Mouse (Mus musculus) liver, embryonic 14.5 days (tissue): Measurements from ENCODE around the gene Vars. TPM values are rescaled to one million over a fixed set of nuclear protein-coding genes. Genes with fewer than 3 reads are reported as not detected.
A peak's percentile ranks its signal among the peaks of the same experiment; 100 is the strongest.

Source experiments
- ATAC-seq: fragments of 200-750 bp; cut with Nextera tagmentation; 2 replicates; pipeline ENCODE4 v1.8.0; 2017; ENCODE audit warnings: moderate number of reproducible peaks, mild to moderate bottlenecking, moderate library complexity; ENCODE audit not compliant: insufficient read depth
- DNase-seq, 3 experiments: peaks; one replicate each; pipeline ENCODE4 v3.0.0-alpha.2; 2012 to 2013; ENCODE audit warnings: low read depth in 3 of 3, low spot score in 3 of 3
- H3K27ac ChIP-seq: fragments of 300-500 bp; sonication (generic); 2 replicates; pipeline ENCODE4 v1.5.1; 2014; ENCODE audit warnings: moderate library complexity, mild to moderate bottlenecking, control low read depth, inconsistent platforms
- H3K27me3 ChIP-seq: fragments of 300-500 bp; sonication (generic); 2 replicates; pipeline ENCODE4 v1.6.1; 2014; ENCODE audit warnings: mild to moderate bottlenecking, low read length, moderate library complexity; ENCODE audit not compliant: control insufficient read depth, insufficient read depth
- H3K36me3 ChIP-seq: fragments of 300-500 bp; sonication (generic); replicated peaks from 2 replicates; pipeline ENCODE4 v1.6.1; 2014; ENCODE audit warnings: low read depth; ENCODE audit not compliant: control insufficient read depth, insufficient read depth
- H3K4me1 ChIP-seq, 2 experiments: fragments of 200-500 bp in 1 of 2; fragments of 300-500 bp in 1 of 2; sonication (generic) in 1 of 2; replicated peaks; 2 replicates each; pipeline ENCODE4 v1.6.1; 2012 to 2014; ENCODE audit warnings: antibody characterized with exemption in 1 of 2, inconsistent platforms in 1 of 2, low read length in 1 of 2; ENCODE audit not compliant: control insufficient read depth in 2 of 2, insufficient read depth in 2 of 2
- H3K4me2 ChIP-seq: fragments of 300-500 bp; sonication (generic); 2 replicates; pipeline ENCODE4 v1.6.1; 2014; ENCODE audit warnings: low read depth, mild to moderate bottlenecking, control low read depth, moderate library complexity
- H3K4me3 ChIP-seq, 2 experiments: fragments of 200-500 bp in 1 of 2; fragments of 300-500 bp in 1 of 2; sonication (generic) in 1 of 2; 2 replicates each; pipeline ENCODE4 v1.5.1; 2012 to 2014; ENCODE audit warnings: low read depth in 2 of 2, low read length in 2 of 2, mild to moderate bottlenecking in 2 of 2, control low read depth in 1 of 2, inconsistent platforms in 1 of 2, moderate library complexity in 1 of 2; ENCODE audit not compliant: insufficient read depth in 1 of 2
- H3K9ac ChIP-seq: fragments of 300-500 bp; sonication (generic); replicated peaks from 2 replicates; pipeline ENCODE4 v1.6.1; 2014; ENCODE audit warnings: mild to moderate bottlenecking, control low read depth, moderate library complexity
- H3K9me3 ChIP-seq: fragments of 300-500 bp; sonication (generic); 2 replicates; pipeline ENCODE4 v1.6.1; 2016; ENCODE audit warnings: low read length, mixed read lengths; ENCODE audit not compliant: control insufficient read depth
- CTCF ChIP-seq: IDR thresholded peaks from 2 replicates; pipeline ENCODE4 v1.5.1; 2016; ENCODE audit warnings: antibody characterized with exemption, low read depth, control low read depth
- EP300 ChIP-seq: IDR thresholded peaks from 2 replicates; pipeline ENCODE4 v1.6.1; 2016; ENCODE audit warnings: antibody characterized with exemption, low read depth
- WGBS: fragments of 180-500 bp; shearing (Covaris S2); extraction: QIAGEN DNeasy Blood & Tissue Kit; methylation state at CpG from one replicate; pipeline ENCODE4 v1.1.7; 2014; ENCODE audit not compliant: insufficient replicate concordance; 5-methylcytosine and 5-hydroxymethylcytosine counted together
- polyA plus RNA-seq, 2 experiments: library from polyadenylated mRNA; depleted of rRNA in 1 of 2; stranded (reverse) in 1 of 2; unstranded in 1 of 2; fragments of >200 nt; fragmentation: Nextera tagmentation in 1 of 2; extraction: Ambion mirVana in 1 of 2; gene quantifications; 2 replicates each; pipeline versions ENCODE4 v1.2.1 to v1.2.3; 2012 to 2014

Gene Vars
- polyA plus RNA-seq, 2 experiments: 61.7 to 67.6 TPM

DNA sequence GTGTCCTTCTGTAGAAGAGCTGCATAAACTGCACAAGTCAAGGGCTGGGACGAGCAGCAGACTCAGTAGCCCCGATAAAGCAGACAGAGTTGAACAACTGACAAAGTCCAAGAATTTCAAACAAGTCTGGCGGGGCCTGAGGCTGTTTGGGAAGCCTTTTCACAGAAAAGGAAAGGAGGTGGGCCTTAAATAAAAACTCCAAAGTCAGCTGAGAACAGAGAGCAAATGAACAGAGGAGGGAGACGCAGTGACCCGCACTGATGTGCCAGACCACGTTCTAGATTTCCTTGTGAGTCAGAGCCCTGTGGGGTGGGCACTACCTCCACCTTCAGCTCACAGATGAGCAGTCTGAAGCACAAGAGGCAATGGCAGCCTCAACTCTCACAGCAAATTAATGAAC, 34.1 kb downstream of the Vars start:
- no peaks in the 10 kb centered on the region for H3K27me3 ChIP-seq
- H3K36me3 ChIP-seq: no peaks in the 10 kb centered on the region
- H3K4me1 ChIP-seq: peaks cover 3 to 13% of the 10 kb centered on the region in 2 experiments
- H3K9me3 ChIP-seq: no peaks in the 10 kb centered on the region
- no peak overlapping the region for H3K4me3 ChIP-seq
- ATAC-seq (no peak), DNase-seq (no peak)
- no peak overlapping the region for H3K4me2 ChIP-seq
- H3K27ac ChIP-seq: no peak overlapping the region
- no peak for TF ChIP-seq EP300
- no peak for TF ChIP-seq CTCF
- 62% methylated on average over 6 of the region's 6 CpGs for WGBS
- no peak overlapping the region for H3K9ac ChIP-seq

GRCm38 (mm10) chr17:35039121-35039873, 38.5 kb downstream of the Vars start:
- no peaks in the 10 kb centered on the region for H3K27me3 ChIP-seq
- H3K36me3 ChIP-seq: no peaks in the 10 kb centered on the region
- H3K4me2 ChIP-seq: no peak overlapping the region
- 73% methylated on average over 11 of the region's 11 CpGs for WGBS
- no peak overlapping the region for H3K27ac ChIP-seq
- ATAC-seq (no peak), DNase-seq (no peak)
- H3K4me3 ChIP-seq: no peak overlapping the region
- H3K9me3 ChIP-seq: no peaks in the 10 kb centered on the region
- TF ChIP-seq CTCF (no peak), EP300 (no peak)
- H3K4me1 ChIP-seq: peaks cover 9 to 17% of the 10 kb centered on the region in 2 experiments
- H3K9ac ChIP-seq: no peak overlapping the region

DNA sequence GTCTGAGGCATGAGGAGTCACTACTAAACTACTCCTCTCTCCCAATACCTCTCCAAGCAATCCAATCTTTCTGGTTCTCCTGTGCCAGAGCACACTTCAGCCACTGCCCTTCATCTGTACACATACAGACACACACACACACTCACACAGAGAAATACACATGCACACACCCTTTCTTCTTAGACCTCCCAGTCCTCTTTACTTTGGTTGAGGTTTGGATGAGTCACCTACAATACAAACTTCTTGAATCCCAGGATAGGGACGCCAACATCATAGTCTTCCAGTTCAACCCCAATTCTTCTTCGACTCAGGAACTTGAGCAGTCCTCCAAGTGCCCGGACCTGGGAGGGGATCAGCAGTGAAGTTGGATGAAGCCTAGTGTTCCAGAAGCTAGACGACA, 43.0 kb downstream of the Vars start:
- H3K9ac ChIP-seq: no peak overlapping the region; the same call in 1 of the 2 replicates
- H3K4me3 ChIP-seq: no peak overlapping the region
- H3K4me2 ChIP-seq: peak overlapping the region; percentile 98; the same call in 1 of the 2 replicates
- H3K27ac ChIP-seq: no peak overlapping the region
- no peak for ATAC-seq
- DNase-seq: no peak
- 72% methylated on average over 4 of the region's 4 CpGs for WGBS
- peaks cover 45% of the 10 kb centered on the region in 2 experiments for H3K4me1 ChIP-seq
- H3K36me3 ChIP-seq: no peaks in the 10 kb centered on the region
- no peaks in the 10 kb centered on the region for H3K27me3 ChIP-seq
- no peak for TF ChIP-seq CTCF
- TF ChIP-seq EP300: no peak
- no peaks in the 10 kb centered on the region for H3K9me3 ChIP-seq

DNA sequence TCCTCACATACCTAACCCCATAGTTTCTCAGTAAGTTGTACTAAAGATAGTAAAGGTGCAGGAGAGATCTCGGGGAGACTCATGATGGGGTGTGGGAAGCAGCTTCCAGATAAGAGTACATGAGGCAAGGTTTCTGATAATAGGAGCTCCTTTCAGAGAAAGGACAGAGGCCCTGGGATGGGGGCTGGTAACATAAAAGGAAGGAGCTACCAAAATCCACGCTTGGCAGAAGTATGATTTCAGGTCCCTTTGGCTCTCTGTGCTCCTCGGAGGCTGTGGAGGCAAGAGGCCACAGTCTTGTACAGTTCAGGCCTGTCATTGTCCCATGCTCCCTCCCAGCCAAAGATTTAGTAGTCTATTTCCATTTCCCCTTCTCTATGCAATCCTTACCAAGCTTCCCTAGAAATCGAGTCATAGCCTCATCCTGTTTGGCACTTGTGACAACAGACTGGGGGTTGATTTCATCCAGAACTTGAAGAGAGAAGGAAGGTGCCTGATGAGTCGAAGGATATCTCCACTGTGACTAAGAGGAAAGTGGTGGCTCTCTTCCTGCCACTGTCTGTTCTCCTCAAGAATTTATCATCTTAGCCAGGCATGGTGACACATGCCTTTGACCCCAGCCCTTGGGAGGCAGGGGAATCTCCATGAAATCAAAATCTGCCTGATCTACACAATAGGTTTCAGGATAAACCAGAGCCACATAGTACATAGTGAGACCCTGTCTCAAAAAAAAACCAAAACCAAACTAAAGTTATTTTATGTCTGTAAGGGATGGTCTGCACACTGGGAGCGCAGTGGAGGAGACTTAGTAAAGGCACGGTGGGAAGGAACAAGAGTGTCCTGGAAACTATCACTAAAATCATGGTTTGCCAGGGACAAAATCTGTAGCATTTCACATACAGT, 44.4 kb downstream of the Vars start:
- no peaks in the 10 kb centered on the region for H3K27me3 ChIP-seq
- peak; percentile 32; the same call in 1 of the 2 replicates for ATAC-seq
- H3K9me3 ChIP-seq: no peaks in the 10 kb centered on the region
- H3K4me1 ChIP-seq: peaks cover 57% of the 10 kb centered on the region in 2 experiments
- DNase-seq: peak; percentile 55 to 78 (median 55)
- peak overlapping the region; percentile 94 for H3K9ac ChIP-seq
- H3K4me2 ChIP-seq: peak overlapping the region; percentile 98
- no peaks in the 10 kb centered on the region for H3K36me3 ChIP-seq
- peak overlapping the region; percentile 81 for H3K27ac ChIP-seq
- peak overlapping the region; percentile 68 to 70 for H3K4me3 ChIP-seq
- WGBS: 24% methylated on average over 7 of the region's 7 CpGs
- TF ChIP-seq CTCF: no peak
- TF ChIP-seq EP300: peak; percentile 80
